Mouse (Mus musculus) liver, embryonic 14.5 days (tissue): ENCODE measurements at regions not wholly inside any gene's neighbourhood (a gene's known extent, or its start where the extent isn't known, plus 50 kb on each side); places are given as distances from the start of the nearest gene placed in this dataset.

ENCODE experiments used
- CTCF ChIP-seq: IDR thresholded peaks from 2 replicates; pipeline ENCODE4 v1.5.1; 2016; ENCODE audit warnings: antibody characterized with exemption, low read depth, control low read depth
- EP300 ChIP-seq: IDR thresholded peaks from 2 replicates; pipeline ENCODE4 v1.6.1; 2016; ENCODE audit warnings: antibody characterized with exemption, low read depth

DNA sequence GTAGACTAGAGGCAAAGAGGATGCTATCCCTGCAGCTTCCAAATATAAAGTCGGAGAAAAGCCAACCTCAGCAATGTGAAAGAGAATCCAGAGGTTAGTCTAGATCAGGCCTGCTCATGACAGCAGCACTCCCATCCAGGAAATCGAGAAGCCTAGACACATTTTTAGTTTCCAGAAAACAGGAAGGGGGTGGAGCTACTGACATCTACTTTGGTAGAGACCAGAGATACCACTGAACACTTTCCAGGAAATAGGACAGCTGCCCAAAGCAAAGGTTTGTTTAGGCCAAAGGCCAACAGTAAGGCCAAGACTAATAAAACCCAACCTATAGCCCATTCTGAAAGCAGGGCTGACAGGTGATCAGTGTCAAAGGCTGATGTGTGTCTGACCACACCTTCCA is 151.4 kb upstream of the Sp8 start:
- no peak for TF ChIP-seq CTCF
- no peak for TF ChIP-seq EP300
